Mouse (Mus musculus) bone marrow macrophage, adult 2 months (primary cell): ENCODE measurements around the gene Rxrg. TPM values are rescaled to one million over a fixed set of nuclear protein-coding genes. Genes with fewer than 3 reads are reported as not detected.
A peak's percentile ranks its signal among the peaks of the same experiment; 100 is the strongest.

Experiments used
- H3K27ac ChIP-seq: 2 replicates; pipeline ENCODE4 v1.5.1; 2012; ENCODE audit warnings: low read depth, low read length; ENCODE audit not compliant: insufficient read depth
- H3K4me1 ChIP-seq: 2 replicates; pipeline ENCODE4 v1.6.1; 2012; ENCODE audit warnings: low read length; ENCODE audit not compliant: control insufficient read depth, insufficient read depth
- H3K4me3 ChIP-seq: 2 replicates; pipeline ENCODE4 v1.5.1; 2012; ENCODE audit warnings: mild to moderate bottlenecking, low read length, moderate library complexity; ENCODE audit not compliant: insufficient read depth
- CTCF ChIP-seq: IDR thresholded peaks from 2 replicates; pipeline ENCODE4 v1.5.1; 2012; ENCODE audit warnings: low read depth, mild to moderate bottlenecking, low read length, moderate library complexity
- POLR2A ChIP-seq: IDR thresholded peaks from 2 replicates; pipeline ENCODE4 v1.6.1; 2012; ENCODE audit warnings: mild to moderate bottlenecking, low read depth, low read length, borderline replicate concordance
- polyA plus RNA-seq: library from polyadenylated mRNA; stranded (reverse); fragments of >200 nt; gene quantifications from 2 replicates; pipeline ENCODE4 v1.2.4, GENCODE M21; 2012; ENCODE audit not compliant: missing spikeins, insufficient read depth, insufficient read length

The Rxrg gene
- polyA plus RNA-seq, 1 experiment, result not detected

DNA sequence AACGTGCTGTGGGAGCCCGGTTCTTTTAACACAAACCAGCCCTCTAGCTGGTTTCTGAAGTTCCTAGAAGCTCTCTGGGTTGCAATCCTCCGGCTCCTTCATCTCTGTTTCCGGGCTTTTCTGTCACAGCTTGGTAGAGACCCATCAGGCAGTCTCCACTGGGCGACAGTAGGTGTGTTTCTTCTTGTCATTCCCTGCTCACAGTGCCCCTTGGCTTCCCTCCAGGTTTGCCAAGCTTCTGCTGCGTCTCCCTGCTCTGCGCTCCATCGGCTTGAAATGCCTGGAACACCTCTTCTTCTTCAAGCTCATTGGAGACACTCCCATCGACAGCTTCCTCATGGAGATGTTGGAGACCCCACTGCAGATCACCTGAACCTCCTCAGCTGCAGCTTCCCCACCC, 40.7 kb downstream of the Rxrg start:
- no peak for TF ChIP-seq CTCF
- TF ChIP-seq POLR2A, result no peak
- Histone ChIP-seq H3K4me3 (no peak overlapping the region), H3K4me1 (no peaks in the 10 kb centered on the region), H3K27ac (no peak overlapping the region)

DNA sequence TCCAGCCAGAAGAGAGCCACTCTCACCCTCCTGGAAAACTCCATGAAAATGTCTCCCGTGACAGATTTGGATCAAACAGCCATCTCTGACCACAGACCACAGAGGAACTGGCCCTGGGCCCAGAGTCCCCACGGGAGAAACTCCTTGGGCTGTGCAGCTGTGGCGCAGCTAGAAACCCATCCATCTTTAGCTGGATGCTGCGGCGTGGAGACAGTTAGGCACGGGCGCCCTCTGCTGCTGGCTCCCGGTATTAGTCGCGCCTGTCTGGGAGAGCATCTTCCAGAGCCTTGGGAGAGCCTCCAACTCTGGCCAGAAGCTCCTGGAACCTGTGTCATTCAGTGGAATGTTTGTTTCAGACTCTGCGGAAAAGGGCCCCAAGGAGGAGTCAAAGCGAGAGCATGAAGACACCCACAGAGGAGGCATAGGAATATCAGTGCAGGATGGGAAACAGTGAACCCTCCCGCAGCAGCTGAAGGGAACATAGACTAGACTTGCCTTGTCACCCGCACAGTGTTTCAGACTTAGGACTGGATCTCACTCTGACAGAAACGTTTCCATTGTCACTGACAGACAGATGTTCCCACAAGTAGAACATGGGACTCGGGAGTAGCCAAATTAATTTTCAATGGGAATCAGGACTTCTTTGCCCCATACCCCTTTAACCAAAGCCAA, 46.8 kb downstream of the Rxrg start:
- Histone ChIP-seq H3K4me1 (no peaks in the 10 kb centered on the region), H3K4me3 (no peak overlapping the region), H3K27ac (no peak overlapping the region)
- no peak for TF ChIP-seq POLR2A
- TF ChIP-seq CTCF, result peak; percentile 67

DNA sequence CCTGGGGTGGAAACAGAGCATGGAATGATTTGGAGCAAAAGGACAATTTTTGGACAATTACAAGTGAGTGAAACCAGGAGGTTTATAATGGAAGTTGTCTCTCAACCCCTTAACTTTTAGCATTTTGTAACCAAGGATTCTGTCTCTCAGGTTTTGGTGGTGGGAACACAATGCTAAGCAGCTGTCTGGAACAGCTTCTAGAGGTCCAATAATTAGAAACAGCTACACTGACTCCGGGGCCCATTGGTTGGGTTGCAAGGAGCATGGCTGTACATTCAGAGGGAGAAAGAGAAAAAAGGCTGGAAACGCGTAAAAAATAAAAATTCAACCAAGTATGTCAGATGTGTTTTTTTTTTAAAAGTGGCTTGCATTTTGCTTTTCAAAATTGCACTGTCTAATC, 50.5 kb downstream of the Rxrg start:
- Histone ChIP-seq H3K4me1 (no peaks in the 10 kb centered on the region), H3K27ac (no peak overlapping the region), H3K4me3 (no peak overlapping the region)
- TF ChIP-seq CTCF, result no peak
- TF ChIP-seq POLR2A, result no peak

DNA sequence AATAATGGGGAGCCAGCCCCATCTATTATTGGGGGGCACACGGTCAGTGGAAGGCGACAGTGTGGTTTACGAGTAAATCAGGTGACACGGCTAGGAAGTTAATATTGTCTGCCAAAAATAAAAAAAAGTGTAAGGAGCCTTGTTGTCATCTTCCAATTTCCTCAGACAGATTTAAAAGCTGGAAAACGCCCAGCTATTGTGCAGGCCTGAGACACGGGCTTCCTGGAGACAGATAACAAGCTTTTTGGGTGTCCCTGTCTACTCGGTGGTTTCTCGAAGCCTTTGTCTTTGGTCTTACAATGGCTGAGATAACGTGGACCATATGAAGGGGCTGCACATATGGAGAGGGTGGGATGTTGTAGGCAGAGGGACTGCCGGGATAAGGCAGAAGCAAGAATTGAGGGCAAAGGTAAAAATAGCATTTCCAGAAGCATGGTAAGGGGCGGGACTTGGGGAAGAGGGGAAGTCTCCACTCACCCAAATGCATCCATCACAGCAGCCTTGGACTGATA, 51.0 kb downstream of the Rxrg start:
- no peak for TF ChIP-seq CTCF
- no peak for TF ChIP-seq POLR2A
- no peak overlapping the region for H3K4me3 ChIP-seq

DNA sequence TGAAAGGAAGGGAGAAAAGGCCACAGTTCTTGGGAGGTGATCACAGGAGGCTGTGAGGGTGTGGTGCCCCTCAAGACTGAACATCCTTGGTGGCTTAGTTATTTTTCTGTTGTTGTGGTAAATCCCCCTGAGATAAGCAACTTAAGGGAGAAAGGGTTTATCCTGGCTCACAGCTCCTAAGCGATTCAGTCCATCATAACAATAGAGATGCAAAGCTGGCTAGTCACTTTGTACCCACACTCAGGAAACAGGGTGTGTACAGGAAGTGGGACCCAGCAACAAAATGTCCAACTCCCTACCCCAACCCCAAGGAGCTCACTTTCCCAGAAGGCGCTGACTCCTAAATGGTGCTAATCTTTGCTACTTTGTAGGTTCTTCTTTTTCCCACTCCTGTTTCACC, 54.2 kb downstream of the Rxrg start:
- Histone ChIP-seq H3K27ac (no peak overlapping the region), H3K4me1 (no peaks in the 10 kb centered on the region), H3K4me3 (no peak overlapping the region)
- no peak for TF ChIP-seq POLR2A
- TF ChIP-seq CTCF, result no peak

More for the DNA sequence above, 51.0 kb downstream of the Rxrg start:
- H3K4me1 ChIP-seq, result no peaks in the 10 kb centered on the region
- H3K27ac ChIP-seq, result no peak overlapping the region

DNA sequence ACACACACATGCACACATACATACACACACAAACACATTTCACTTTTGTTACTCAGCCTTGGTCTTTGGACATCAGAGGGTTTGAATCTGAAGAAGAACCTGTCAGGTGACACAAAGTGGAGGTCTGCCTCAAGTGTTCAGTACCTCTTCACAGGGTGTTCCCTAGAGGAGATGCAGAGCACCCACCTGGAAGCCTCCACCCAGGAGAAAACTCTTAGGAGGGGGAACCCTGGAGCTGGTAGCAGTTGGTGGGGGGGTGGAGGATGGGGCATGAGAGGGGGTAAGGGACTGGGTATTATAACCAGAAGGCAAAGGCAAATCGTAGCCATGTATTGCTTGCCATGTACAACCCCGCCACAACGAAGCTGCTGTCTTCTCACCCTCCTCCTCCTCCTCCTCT, 60.9 kb downstream of the Rxrg start:
- H3K27ac ChIP-seq, result no peak overlapping the region
- H3K4me3 ChIP-seq, result no peak overlapping the region
- no peak for TF ChIP-seq POLR2A
- TF ChIP-seq CTCF, result no peak
- no peaks in the 10 kb centered on the region for H3K4me1 ChIP-seq

DNA sequence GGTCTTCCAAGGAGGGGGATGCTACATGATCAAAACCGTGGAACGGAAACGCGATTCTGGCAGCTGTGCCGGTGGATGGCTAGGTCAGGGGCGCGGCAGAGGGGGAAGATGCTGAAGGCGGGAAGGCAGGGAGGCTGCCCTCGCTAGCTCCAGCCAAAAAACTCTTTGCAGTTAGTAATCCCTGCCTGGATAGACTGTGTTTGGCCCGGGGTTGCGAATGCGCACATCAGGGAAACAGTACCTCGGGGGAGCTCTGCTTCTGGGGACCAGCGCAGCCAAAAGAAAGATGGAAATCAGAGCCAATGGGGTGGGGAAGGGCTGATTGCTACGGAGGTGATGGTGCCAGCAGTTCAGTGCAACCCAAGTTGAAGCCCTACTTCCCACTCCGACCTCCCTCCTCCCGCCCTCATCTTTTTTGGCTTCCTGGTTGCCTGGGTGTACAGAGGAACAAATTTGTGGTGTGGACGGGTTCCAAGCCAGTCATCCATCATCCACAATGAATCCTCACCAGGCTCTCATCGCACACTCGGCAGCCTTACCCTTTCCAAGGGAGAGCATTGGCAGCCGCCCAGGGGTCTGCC, 62.4 kb downstream of the Rxrg start:
- no peaks in the 10 kb centered on the region for H3K4me1 ChIP-seq
- no peak for TF ChIP-seq POLR2A
- H3K4me3 ChIP-seq, result no peak overlapping the region
- no peak overlapping the region for H3K27ac ChIP-seq

DNA sequence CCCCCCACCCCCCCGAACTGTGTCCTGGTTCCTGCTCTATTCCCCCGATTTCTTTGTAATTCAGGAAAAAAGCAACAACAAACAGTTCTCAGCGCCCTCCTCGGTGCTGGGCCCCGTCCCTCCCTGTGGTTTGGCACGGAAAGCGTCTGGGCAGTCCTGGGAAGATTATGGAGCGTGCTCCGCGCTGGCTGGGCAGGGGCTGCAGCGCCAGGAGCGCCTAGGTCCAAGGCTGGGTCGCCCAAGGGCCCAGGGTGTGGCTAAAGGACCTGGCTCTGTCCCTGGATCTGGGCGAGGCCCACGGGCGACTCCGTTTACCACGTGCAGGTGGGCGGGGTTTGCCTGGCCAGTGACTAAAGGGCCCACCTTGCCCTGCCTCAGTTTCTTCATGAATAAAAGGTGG, 62.9 kb downstream of the Rxrg start:
- Histone ChIP-seq H3K27ac (no peak overlapping the region), H3K4me3 (no peak overlapping the region), H3K4me1 (no peaks in the 10 kb centered on the region)
- TF ChIP-seq POLR2A (no peak), CTCF (no peak)

DNA sequence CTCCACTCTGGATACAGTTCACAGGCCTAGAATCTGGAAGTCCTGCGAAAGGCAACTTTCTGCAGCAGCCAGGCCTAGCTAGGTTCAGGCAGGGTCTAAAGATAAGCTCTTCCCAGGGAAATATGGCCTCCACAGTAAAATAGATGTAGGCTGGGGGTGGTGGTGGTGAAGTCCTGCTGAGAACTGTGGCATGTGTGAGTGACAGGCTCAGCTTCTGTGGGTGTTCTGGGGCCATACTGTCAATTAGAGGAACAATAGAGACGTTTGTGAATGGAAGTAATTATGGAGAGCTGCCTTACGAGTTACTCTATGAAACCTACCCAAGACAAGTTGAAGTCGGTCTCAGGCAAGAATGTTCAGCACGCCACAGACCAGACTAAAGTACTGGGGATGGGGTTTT, 65.0 kb downstream of the Rxrg start:
- no peak for TF ChIP-seq CTCF
- no peak for TF ChIP-seq POLR2A
- H3K27ac ChIP-seq, result no peak overlapping the region
- no peaks in the 10 kb centered on the region for H3K4me1 ChIP-seq
- H3K4me3 ChIP-seq, result no peak overlapping the region

DNA sequence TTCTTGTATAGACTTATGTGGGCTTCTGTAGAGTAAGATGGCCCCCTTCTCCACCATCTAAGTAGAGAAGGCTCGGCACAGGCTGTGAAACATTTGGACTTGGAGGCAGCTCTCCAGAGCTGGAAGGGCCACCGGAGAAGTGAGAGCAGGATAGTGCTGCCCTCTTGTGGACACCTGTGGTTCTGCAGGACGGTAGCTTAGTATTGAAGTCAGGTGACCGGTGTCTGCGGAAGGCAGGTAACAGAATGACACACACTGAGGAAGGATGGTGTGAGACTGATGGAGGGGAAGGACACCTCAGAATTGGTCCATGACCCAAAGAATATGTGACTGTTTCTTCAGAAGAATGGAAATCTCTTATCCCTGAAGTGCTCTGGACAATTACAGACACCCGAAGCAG, 71.6 kb downstream of the Rxrg start:
- no peak overlapping the region for H3K4me3 ChIP-seq
- TF ChIP-seq POLR2A (no peak), CTCF (peak; percentile 33; the same call in 1 of the 2 replicates)
- no peak overlapping the region for H3K27ac ChIP-seq
- H3K4me1 ChIP-seq, result no peaks in the 10 kb centered on the region

DNA sequence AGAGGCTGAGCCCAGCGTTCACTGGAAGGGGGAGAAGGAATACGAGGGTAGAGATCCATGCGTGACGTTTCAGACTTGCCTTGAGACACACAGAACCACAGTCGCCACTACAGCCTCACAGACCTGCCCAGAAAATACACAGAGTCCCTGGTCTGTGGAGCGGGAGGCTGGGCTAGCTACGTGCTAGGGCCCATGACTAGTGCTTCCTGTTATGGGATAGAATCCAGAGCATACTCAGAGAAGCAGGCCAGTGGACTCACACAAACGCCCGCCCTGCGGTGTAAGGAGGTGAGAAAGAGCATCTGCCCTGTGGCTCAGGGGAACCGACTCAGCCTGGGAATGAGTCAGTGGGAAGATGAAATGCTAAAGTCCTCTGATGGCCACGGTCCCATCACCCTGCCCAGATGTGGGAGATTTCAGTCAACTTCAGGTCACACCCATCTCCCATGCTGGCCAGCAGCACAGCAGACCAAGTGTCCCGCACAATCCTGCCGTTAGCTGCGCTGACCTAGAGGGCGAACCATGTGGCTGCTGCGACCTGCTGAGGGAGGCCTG, 74.3 kb downstream of the Rxrg start:
- TF ChIP-seq POLR2A, result no peak
- no peak for TF ChIP-seq CTCF
- Histone ChIP-seq H3K4me3 (no peak overlapping the region), H3K27ac (no peak overlapping the region), H3K4me1 (no peaks in the 10 kb centered on the region)
